Mouse (Mus musculus): Measurements from ENCODE around the gene Sema3g. TPM values are rescaled to one million over a fixed set of nuclear protein-coding genes. Genes with fewer than 3 reads are reported as not detected.

Gene Sema3g
- polyA plus RNA-seq, 1 experiment from 2014 or later = 0.80 TPM

GRCm38 (mm10) chr14:31182786-31183290 lies 34.8 kb upstream of the Sema3g start:
- ATAC-seq (ENCODE audit: low FRiP score, low read depth) = no peak

GRCm38 (mm10) chr14:31183541-31183940 lies 34.1 kb upstream of the Sema3g start:
- Histone ChIP-seq H3K27ac (replicated peaks) (no peak overlapping the region), H3K4me3 (no peak overlapping the region), H3K9me3 (no peaks in the 10 kb centered on the region), H3K36me3 (peaks cover 94% of the 10 kb centered on the region), H3K9ac (no peak overlapping the region), H3K4me1 (replicated peaks) (no peaks in the 10 kb centered on the region), H3K27me3 (no peaks in the 10 kb centered on the region), H3K4me2 (no peak overlapping the region)
- ATAC-seq (ENCODE audit: low FRiP score, low read depth) = no peak
- 83% methylated on average over 5 of the region's 5 CpGs for WGBS

More at GRCm38 (mm10) chr14:31182786-31183290, 34.8 kb upstream of the Sema3g start:
- Histone ChIP-seq H3K9ac (no peak overlapping the region), H3K27me3 (no peaks in the 10 kb centered on the region), H3K4me3 (no peak overlapping the region), H3K36me3 (peaks cover 92% of the 10 kb centered on the region), H3K27ac (replicated peaks) (no peak overlapping the region), H3K4me2 (no peak overlapping the region), H3K9me3 (no peaks in the 10 kb centered on the region), H3K4me1 (replicated peaks) (no peaks in the 10 kb centered on the region)
- WGBS = 68% methylated on average over 2 of the region's 2 CpGs

DNA sequence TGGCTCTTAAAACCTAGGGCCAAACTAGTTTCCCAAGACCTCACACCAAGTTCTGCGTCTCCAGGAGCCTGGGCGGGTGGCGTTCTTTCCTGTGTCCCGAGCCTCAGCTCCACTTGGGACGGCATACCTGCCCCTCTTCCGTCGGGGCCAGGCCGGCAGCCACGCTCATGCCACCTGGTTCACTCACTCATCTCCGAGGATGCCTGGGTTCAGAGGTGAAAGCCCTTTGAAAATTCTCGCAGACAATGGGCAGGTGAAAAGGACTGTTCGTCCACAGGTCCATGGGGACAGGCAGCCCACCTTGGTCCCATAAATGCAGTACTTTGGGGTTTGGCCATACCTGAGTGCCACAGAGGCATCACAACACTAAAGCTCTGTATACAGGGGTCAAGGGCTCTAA lies 33.5 kb upstream of the Sema3g start:
- peaks cover 94% of the 10 kb centered on the region for H3K36me3 ChIP-seq
- H3K27ac ChIP-seq (replicated peaks) = no peak overlapping the region
- H3K9me3 ChIP-seq = no peaks in the 10 kb centered on the region
- no peak overlapping the region for H3K4me3 ChIP-seq
- no peaks in the 10 kb centered on the region for H3K4me1 ChIP-seq (replicated peaks)
- WGBS = 94% methylated on average over 12 of the region's 12 CpGs
- no peak overlapping the region for H3K9ac ChIP-seq
- no peak for ATAC-seq (ENCODE audit: low FRiP score, low read depth)
- no peak overlapping the region for H3K4me2 ChIP-seq
- H3K27me3 ChIP-seq = no peaks in the 10 kb centered on the region

GRCm38 (mm10) chr14:31186656-31187055 lies 31.0 kb upstream of the Sema3g start:
- WGBS = 87% methylated on average over 4 of the region's 4 CpGs
- Histone ChIP-seq H3K36me3 (peaks cover 94% of the 10 kb centered on the region), H3K9me3 (no peaks in the 10 kb centered on the region), H3K4me3 (no peak overlapping the region), H3K4me1 (replicated peaks) (no peaks in the 10 kb centered on the region), H3K9ac (no peak overlapping the region), H3K27ac (replicated peaks) (no peak overlapping the region), H3K4me2 (no peak overlapping the region), H3K27me3 (no peaks in the 10 kb centered on the region)
- no peak for ATAC-seq (ENCODE audit: low FRiP score, low read depth)

- ATAC-seq (ENCODE audit: low FRiP score, low read depth) = 0 out of 2 replicates have a peak, but pooled peaks have one; percentile 29
- no peaks in the 10 kb centered on the region for H3K4me1 ChIP-seq (replicated peaks)
- no peaks in the 10 kb centered on the region for H3K27me3 ChIP-seq
- 55% methylated on average over 6 of the region's 6 CpGs for WGBS
- no peak overlapping the region for H3K4me2 ChIP-seq
- peaks cover 87% of the 10 kb centered on the region for H3K36me3 ChIP-seq
- H3K9me3 ChIP-seq = no peaks in the 10 kb centered on the region
- H3K9ac ChIP-seq = no peak overlapping the region
- no peak overlapping the region for H3K27ac ChIP-seq (replicated peaks)
- no peak overlapping the region for H3K4me3 ChIP-seq
These were observed 28.9 kb upstream of the Sema3g start for GRCm38 (mm10) chr14:31188771-31189181.

DNA sequence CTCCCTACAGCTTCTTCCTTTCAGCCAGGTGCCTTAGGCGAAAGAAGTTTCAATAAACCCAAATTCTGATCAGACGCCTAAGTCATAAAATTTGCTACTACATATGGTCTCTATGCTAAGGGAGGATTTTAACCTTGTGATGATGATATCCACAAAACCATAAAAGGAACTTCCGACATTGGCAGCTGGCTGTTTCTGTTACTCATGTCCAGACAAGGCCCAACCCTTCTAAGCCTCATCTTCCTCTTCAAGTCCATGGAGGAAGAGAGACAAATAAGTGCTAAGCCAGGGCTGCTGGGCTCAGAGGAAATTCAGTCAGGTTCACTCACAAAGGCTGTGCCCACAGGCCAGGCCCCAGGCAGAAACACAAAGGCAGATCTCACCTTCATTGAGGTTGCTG lies 28.3 kb upstream of the Sema3g start:
- no peak overlapping the region for H3K4me2 ChIP-seq
- no peak for ATAC-seq (ENCODE audit: low FRiP score, low read depth)
- no peak overlapping the region for H3K9ac ChIP-seq
- no peaks in the 10 kb centered on the region for H3K27me3 ChIP-seq
- H3K4me1 ChIP-seq (replicated peaks) = no peaks in the 10 kb centered on the region
- H3K27ac ChIP-seq (replicated peaks) = no peak overlapping the region
- WGBS = 91% methylated on average over 3 of the region's 3 CpGs
- H3K36me3 ChIP-seq = peaks cover 85% of the 10 kb centered on the region
- H3K9me3 ChIP-seq = no peaks in the 10 kb centered on the region
- no peak overlapping the region for H3K4me3 ChIP-seq

- H3K36me3 ChIP-seq = peaks cover 66% of the 10 kb centered on the region
- H3K4me2 ChIP-seq = no peak overlapping the region
- 56% methylated on average over 2 of the region's 2 CpGs for WGBS
- no peaks in the 10 kb centered on the region for H3K27me3 ChIP-seq
- no peak overlapping the region for H3K27ac ChIP-seq (replicated peaks)
- no peak overlapping the region for H3K4me3 ChIP-seq
- ATAC-seq (ENCODE audit: low FRiP score, low read depth) = no peak
- H3K4me1 ChIP-seq (replicated peaks) = peaks cover 7% of the 10 kb centered on the region
- H3K9ac ChIP-seq = no peak overlapping the region
- H3K9me3 ChIP-seq = no peaks in the 10 kb centered on the region
These were observed 25.7 kb upstream of the Sema3g start for GRCm38 (mm10) chr14:31191936-31192335.

DNA sequence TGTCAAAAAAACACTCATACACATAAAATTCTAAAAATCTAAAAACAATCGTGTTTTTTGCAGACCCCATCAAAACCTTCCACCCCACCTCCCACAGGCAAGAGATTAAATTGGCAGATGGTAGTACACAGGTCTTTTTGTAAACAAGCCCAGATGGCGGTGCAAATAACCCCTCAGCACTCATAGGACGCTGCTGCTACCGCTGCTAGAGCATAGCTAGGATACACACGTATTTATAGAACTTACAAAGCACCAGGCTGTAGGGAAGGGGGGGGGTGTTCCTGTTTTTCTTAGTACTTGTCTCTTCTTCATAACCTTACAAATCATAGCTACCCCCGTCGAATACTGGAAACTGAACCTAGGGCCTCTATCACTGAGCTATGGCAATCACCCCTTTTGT lies 23.9 kb upstream of the Sema3g start:
- Histone ChIP-seq H3K4me2 (no peak overlapping the region), H3K36me3 (peaks cover 51% of the 10 kb centered on the region), H3K4me1 (replicated peaks) (peaks cover 7% of the 10 kb centered on the region), H3K27me3 (no peaks in the 10 kb centered on the region), H3K27ac (replicated peaks) (no peak overlapping the region), H3K9ac (no peak overlapping the region), H3K4me3 (no peak overlapping the region), H3K9me3 (no peaks in the 10 kb centered on the region)
- no peak for ATAC-seq (ENCODE audit: low FRiP score, low read depth)
- 80% methylated on average over 7 of the region's 7 CpGs for WGBS

DNA sequence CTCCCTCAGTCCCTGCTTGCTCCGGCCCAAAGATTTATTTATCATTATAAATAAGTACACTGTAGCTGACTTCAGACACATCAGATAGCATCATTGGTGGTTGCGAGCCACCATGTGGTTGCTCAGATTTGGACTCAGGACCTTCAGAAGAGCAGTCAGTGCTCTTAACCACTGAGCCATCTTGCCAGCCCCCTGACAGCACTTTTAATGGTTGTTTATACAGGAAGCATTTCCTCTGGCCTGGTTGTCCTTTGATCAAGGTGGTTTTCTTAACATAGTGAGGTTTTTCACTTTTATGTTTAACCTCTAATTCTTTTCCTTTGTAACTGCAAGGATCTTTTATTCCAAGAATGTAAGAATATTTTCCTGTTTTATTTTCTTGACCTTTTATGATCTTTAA lies 23.2 kb upstream of the Sema3g start:
- H3K4me2 ChIP-seq = no peak overlapping the region
- WGBS = 92% methylated on average over 2 of the region's 2 CpGs
- peaks cover 49% of the 10 kb centered on the region for H3K36me3 ChIP-seq

GRCm38 (mm10) chr14:31194891-31195513 lies 22.7 kb upstream of the Sema3g start:
- 80% methylated on average over 14 of the region's 14 CpGs for WGBS

More for the DNA sequence above, 23.2 kb upstream of the Sema3g start:
- Histone ChIP-seq H3K27ac (replicated peaks) (no peak overlapping the region), H3K4me1 (replicated peaks) (peaks cover 7% of the 10 kb centered on the region), H3K27me3 (no peaks in the 10 kb centered on the region), H3K4me3 (no peak overlapping the region), H3K9ac (no peak overlapping the region), H3K9me3 (no peaks in the 10 kb centered on the region)
- no peak for ATAC-seq (ENCODE audit: low FRiP score, low read depth)

GRCm38 (mm10) chr14:31195521-31195920 lies 22.1 kb upstream of the Sema3g start:
- no peaks in the 10 kb centered on the region for H3K27me3 ChIP-seq
- H3K4me2 ChIP-seq = no peak overlapping the region
- no peaks in the 10 kb centered on the region for H3K9me3 ChIP-seq
- no peak for ATAC-seq (ENCODE audit: low FRiP score, low read depth)
- no peak overlapping the region for H3K4me3 ChIP-seq
- H3K9ac ChIP-seq = no peak overlapping the region
- peaks cover 49% of the 10 kb centered on the region for H3K36me3 ChIP-seq
- WGBS = 93% methylated on average over 4 of the region's 4 CpGs
- peaks cover 7% of the 10 kb centered on the region for H3K4me1 ChIP-seq (replicated peaks)
- no peak overlapping the region for H3K27ac ChIP-seq (replicated peaks)

More at GRCm38 (mm10) chr14:31194891-31195513, 22.7 kb upstream of the Sema3g start:
- Histone ChIP-seq H3K36me3 (peaks cover 49% of the 10 kb centered on the region), H3K9me3 (no peaks in the 10 kb centered on the region), H3K9ac (no peak overlapping the region), H3K4me3 (no peak overlapping the region), H3K27ac (replicated peaks) (no peak overlapping the region), H3K4me1 (replicated peaks) (peaks cover 7% of the 10 kb centered on the region), H3K27me3 (no peaks in the 10 kb centered on the region), H3K4me2 (no peak overlapping the region)
- ATAC-seq (ENCODE audit: low FRiP score, low read depth) = no peak

DNA sequence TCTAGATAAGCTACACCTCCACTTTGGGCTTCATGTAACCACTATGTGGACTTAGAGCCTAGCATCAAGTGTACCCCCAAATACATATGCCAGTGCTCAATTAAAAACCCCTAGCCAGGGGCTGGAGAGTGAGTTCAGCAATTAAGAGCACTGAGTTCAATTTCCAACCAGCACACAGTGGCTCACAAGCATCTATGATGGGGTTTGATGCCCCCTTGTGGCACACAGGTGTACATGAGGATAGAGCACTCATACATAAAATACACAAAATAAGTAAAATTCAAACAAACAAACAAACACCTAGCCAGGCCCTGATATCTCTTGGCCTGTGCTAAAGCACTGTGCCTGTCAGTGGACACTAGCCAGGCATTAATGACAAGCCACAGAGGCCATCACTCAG lies 21.7 kb upstream of the Sema3g start:
- no peaks in the 10 kb centered on the region for H3K27me3 ChIP-seq
- H3K4me3 ChIP-seq = no peak overlapping the region
- peaks cover 47% of the 10 kb centered on the region for H3K36me3 ChIP-seq
- H3K9me3 ChIP-seq = no peaks in the 10 kb centered on the region
- no peak overlapping the region for H3K27ac ChIP-seq (replicated peaks)
- no peak for ATAC-seq (ENCODE audit: low FRiP score, low read depth)
- no peak overlapping the region for H3K4me2 ChIP-seq
- no peak overlapping the region for H3K9ac ChIP-seq
- H3K4me1 ChIP-seq (replicated peaks) = peaks cover 7% of the 10 kb centered on the region

All from hindbrain, embryonic 15.5 days (tissue).